Mouse (Mus musculus) brain, embryonic 14.5 days (tissue): ENCODE measurements at regions not wholly inside any gene's neighbourhood (a gene's known extent, or its start where the extent isn't known, plus 50 kb on each side); places are given as distances from the start of the nearest gene placed in this dataset.

Experiments used
- CTCF ChIP-seq: fragments of 200-500 bp; IDR thresholded peaks from 2 replicates; pipeline ENCODE4 v1.5.1; 2012; ENCODE audit warnings: inconsistent platforms, mild to moderate bottlenecking, moderate library complexity, borderline replicate concordance; ENCODE audit not compliant: insufficient read depth, insufficient read length; ENCODE audit errors: extremely low read depth
- POLR2A ChIP-seq: fragments of 200-500 bp; IDR thresholded peaks from 2 replicates; pipeline ENCODE4 v1.6.1; 2012; ENCODE audit warnings: mild to moderate bottlenecking, inconsistent platforms, borderline replicate concordance; ENCODE audit not compliant: poor library complexity, insufficient read depth, insufficient read length, severe bottlenecking; ENCODE audit errors: extremely low read depth

DNA sequence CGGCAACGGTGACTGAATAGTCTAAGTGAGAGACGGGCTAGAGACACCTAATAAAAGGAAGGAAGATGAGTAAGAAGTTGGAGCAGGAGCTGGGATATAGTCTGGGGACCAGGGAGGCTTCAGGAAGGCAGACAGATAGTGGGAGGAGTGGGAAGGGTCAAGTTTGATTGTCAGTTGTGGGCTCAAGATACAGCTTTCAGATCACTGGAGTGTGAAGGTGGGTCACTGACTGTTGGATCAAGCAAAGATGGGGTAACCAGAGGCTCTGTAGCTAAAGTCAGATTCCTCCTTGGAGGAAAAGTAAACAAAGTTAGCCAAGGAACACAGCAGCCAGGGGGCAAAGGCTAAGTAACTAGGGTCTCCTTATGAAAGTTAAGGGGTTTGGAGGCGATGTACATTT is 364.1 kb upstream of the Mon1b start:
- TF ChIP-seq CTCF (no peak), POLR2A (no peak)
